Mouse (Mus musculus) hindbrain, embryonic 16.5 days (tissue): Measurements from ENCODE around the gene Togaram1. TPM values are rescaled to one million over a fixed set of nuclear protein-coding genes. Genes with fewer than 3 reads are reported as not detected.

Source experiments
- ATAC-seq: fragments of 200-750 bp; cut with Nextera tagmentation; 2 replicates; pipeline ENCODE4 v1.8.0; 2017; ENCODE audit warnings: moderate TSS enrichment, moderate library complexity
- H3K27ac ChIP-seq: fragments of 300-500 bp; sonication (generic); 2 replicates; pipeline ENCODE4 v1.5.1; 2014; ENCODE audit warnings: low read depth, mild to moderate bottlenecking, control low read depth, low read length, moderate library complexity
- H3K27me3 ChIP-seq: fragments of 300-500 bp; sonication (generic); replicated peaks from 2 replicates; pipeline ENCODE4 v1.6.1; 2014; ENCODE audit warnings: low read length; ENCODE audit not compliant: control insufficient read depth, insufficient read depth
- H3K36me3 ChIP-seq: fragments of 300-500 bp; sonication (generic); 2 replicates; pipeline ENCODE4 v1.6.1; 2014; ENCODE audit warnings: mild to moderate bottlenecking, low read length, moderate library complexity, mixed read lengths; ENCODE audit not compliant: control insufficient read depth, insufficient read depth
- H3K4me1 ChIP-seq: fragments of 300-500 bp; sonication (generic); 2 replicates; pipeline ENCODE4 v1.6.1; 2014; ENCODE audit warnings: low read depth, low read length; ENCODE audit not compliant: control insufficient read depth, insufficient read depth
- H3K4me2 ChIP-seq: fragments of 300-500 bp; sonication (generic); 2 replicates; pipeline ENCODE4 v1.6.1; 2014; ENCODE audit warnings: mild to moderate bottlenecking, low read length, control low read depth, moderate library complexity
- H3K4me3 ChIP-seq: fragments of 300-500 bp; sonication (generic); 2 replicates; pipeline ENCODE4 v1.5.1; 2014; ENCODE audit warnings: mild to moderate bottlenecking, low read length, control low read depth, moderate library complexity
- H3K9ac ChIP-seq: fragments of 300-500 bp; sonication (generic); 2 replicates; pipeline ENCODE4 v1.6.1; 2014; ENCODE audit warnings: low read depth, mild to moderate bottlenecking, control low read depth, low read length, moderate library complexity
- H3K9me3 ChIP-seq: fragments of 300-500 bp; sonication (generic); 2 replicates; pipeline ENCODE4 v1.6.1; 2014; ENCODE audit warnings: mild to moderate bottlenecking, low read length, moderate library complexity; ENCODE audit not compliant: control insufficient read depth
- WGBS: fragments of 180-500 bp; shearing (Covaris S2); extraction: QIAGEN DNeasy Blood & Tissue Kit; methylation state at CpG from one replicate; pipeline ENCODE4 v1.1.7; 2014; 5-methylcytosine and 5-hydroxymethylcytosine counted together
- polyA plus RNA-seq: library from polyadenylated mRNA; unstranded; fragments of >200 nt; fragmentation: Nextera tagmentation; extraction: Ambion mirVana; gene quantifications from 2 replicates; pipeline ENCODE4 v1.2.1, GENCODE M21; 2015

Gene Togaram1
- polyA plus RNA-seq, 1 experiment from 2014 or later: 20.7 TPM

DNA sequence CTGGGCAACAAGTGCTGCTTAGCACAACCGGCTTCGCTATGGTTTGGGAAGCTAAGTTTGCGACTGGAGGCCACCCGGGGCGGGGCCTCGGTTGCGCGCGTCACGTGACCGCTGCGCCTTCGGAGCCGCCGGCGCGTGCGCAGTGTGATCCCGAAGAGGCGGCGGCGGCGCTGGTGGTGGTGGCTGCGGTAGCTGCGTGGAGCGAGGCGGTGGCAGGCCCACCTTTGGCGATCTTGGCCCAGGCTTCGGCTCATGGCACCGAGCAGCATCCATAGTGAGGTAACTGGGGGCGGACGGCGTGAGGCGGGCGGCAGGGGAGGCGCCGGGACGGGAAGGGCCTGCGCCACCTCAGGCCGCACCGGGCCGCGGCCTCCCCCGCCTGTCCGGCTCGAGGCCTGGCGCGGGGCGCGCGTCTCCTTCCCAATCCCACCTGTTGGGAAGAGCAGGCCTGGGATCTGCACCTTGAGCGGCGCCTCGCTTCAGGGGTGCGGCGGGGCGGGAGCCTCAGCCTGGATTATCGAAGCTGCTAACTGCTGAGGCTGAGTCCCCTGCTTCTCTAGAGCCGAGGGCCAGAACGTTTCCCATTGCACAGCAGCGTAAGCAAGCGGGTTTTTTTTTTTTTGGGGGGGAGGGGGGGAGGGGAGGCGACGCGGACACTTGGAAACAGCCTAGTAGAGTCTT, 70.7 kb downstream of the Togaram1 start, which contains the start of gene Prpf39:
TSS of gene Prpf39 (plus strand) at position 144 of the 681 bp plus-strand sequence.
- Histone ChIP-seq H3K36me3 (no peaks in the 10 kb centered on the region), H3K4me2 (peak within 1 kb of the TSS; percentile 77), H3K4me1 (peaks cover 21% of the 10 kb centered on the region), H3K9ac (peak within 1 kb of the TSS; percentile 75), H3K4me3 (peak within 1 kb of the TSS; percentile 57), H3K27me3 (no peaks in the 10 kb centered on the region), H3K9me3 (no peaks in the 10 kb centered on the region), H3K27ac (peak within 1 kb of the TSS; percentile 88)
- under 1% methylated on average over 48 of the region's 65 CpGs for WGBS
- ATAC-seq: peak; percentile 94

DNA sequence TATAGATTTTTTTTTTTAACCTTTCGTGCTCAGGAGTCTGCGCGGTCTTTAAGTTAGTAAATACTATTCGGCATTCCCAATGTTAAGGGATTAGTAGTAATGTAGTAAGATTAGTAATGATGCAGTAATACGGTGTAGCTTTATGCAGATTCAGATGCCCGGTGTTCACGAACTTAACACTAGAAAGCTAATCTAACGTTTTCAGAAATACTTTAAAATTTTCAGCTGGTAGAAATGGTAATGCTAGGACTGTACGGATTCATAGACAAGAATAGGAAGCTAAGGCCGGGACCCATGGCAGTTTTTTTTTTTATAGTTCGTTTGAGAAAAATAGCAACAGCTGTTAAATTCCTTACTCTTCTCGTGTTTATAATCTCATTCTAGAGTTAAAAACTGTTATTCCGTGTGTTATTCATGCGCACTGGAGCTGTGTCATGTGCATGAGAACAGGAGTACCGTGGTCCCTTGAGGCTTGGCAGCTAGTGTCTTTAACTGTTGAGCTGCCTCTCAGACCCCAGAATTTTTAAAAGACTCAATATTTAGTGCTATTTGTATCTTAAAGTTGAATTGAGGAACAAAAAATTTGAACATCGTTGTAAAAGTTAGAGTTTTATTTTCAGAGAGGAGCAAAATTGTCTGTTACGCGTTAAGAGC, 71.4 kb downstream of the Togaram1 start:
- no peaks in the 10 kb centered on the region for H3K9me3 ChIP-seq
- H3K9ac ChIP-seq: peak overlapping the region; percentile 75
- H3K4me1 ChIP-seq: peaks cover 21% of the 10 kb centered on the region
- WGBS: 15% methylated on average over 18 of the region's 18 CpGs
- H3K27ac ChIP-seq: no peak overlapping the region
- H3K36me3 ChIP-seq: no peaks in the 10 kb centered on the region
- H3K4me2 ChIP-seq: peak overlapping the region; percentile 77
- H3K4me3 ChIP-seq: peak overlapping the region; percentile 57
- no peaks in the 10 kb centered on the region for H3K27me3 ChIP-seq
- ATAC-seq: peak; percentile 16

DNA sequence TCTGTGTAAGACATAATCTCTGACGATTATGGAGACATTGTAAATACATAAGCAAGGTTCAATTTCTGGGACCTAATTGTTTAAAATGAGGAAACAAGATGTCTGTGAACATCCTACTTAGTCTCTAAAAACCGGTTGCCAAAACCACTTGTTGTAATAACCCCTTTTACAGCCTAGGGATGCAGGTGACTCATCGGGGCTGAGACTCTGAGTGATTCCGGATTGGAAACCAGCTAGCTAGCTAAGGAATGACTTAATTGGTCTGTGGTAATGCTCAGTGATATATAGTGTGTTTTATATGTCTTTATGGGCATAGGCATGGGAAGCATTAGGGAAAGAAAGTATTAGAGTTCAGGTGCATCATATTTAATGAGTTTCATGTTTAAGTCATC, 71.9 kb downstream of the Togaram1 start:
- H3K9ac ChIP-seq: no peak overlapping the region
- peak overlapping the region; percentile 57 for H3K4me3 ChIP-seq
- peaks cover 21% of the 10 kb centered on the region for H3K4me1 ChIP-seq

DNA sequence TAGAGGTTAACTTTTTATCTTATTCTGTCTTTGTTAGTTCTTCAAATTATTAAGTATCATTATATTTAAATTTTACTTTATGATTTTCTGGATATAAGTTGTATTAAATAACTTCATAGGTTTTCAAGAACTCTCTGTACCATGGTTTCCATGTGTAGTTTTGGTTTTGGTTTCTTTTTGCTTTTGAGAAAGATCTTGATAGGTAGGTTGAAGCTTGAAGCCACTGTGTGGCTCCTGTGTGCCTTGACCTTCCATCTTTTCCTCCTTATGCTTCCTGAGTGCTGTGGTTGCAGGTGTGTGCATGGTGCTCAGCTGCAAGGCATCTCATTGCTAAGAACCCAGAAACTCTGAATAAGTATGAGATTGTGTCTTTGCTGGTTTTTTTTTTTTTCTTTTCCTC, 83.2 kb downstream of the Togaram1 start:
- ATAC-seq: no peak
- H3K36me3 ChIP-seq: peaks cover 14% of the 10 kb centered on the region; the same call in 1 of the 2 replicates
- H3K9me3 ChIP-seq: no peaks in the 10 kb centered on the region
- no peak overlapping the region for H3K9ac ChIP-seq
- no peak overlapping the region for H3K4me3 ChIP-seq
- H3K27ac ChIP-seq: no peak overlapping the region
- no peaks in the 10 kb centered on the region for H3K4me1 ChIP-seq
- H3K4me2 ChIP-seq: no peak overlapping the region
- no peaks in the 10 kb centered on the region for H3K27me3 ChIP-seq

More for the DNA sequence above, 71.9 kb downstream of the Togaram1 start:
- WGBS: 42% methylated on average over 4 of the region's 4 CpGs
- Histone ChIP-seq H3K27me3 (no peaks in the 10 kb centered on the region), H3K4me2 (peak overlapping the region; percentile 77), H3K9me3 (no peaks in the 10 kb centered on the region), H3K36me3 (no peaks in the 10 kb centered on the region), H3K27ac (no peak overlapping the region)
- no peak for ATAC-seq

DNA sequence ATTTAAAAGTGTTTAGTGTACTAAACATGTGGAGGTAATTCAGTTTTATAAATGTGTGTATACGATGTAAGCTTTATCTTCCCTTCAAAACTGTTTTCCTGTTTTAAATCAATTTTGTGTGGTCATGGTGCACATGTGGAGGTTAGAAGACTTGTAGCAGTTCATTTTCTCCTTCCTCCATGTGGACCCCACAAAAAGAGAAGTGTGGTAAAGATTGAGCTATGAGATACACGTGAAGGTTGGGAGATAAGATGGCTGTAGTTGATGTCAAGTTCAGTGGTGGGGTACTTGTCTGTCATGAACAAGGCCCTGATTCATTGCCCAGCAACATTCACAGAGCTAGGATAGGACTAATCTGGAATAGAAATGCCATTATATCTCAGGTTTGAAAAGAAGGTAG, 92.6 kb downstream of the Togaram1 start:
- ATAC-seq: no peak
- 84% methylated on average over 2 of the region's 2 CpGs for WGBS
- peaks cover 21% of the 10 kb centered on the region for H3K36me3 ChIP-seq
- no peak overlapping the region for H3K4me3 ChIP-seq
- no peaks in the 10 kb centered on the region for H3K9me3 ChIP-seq
- H3K4me1 ChIP-seq: no peaks in the 10 kb centered on the region
- no peaks in the 10 kb centered on the region for H3K27me3 ChIP-seq
- H3K27ac ChIP-seq: no peak overlapping the region
- no peak overlapping the region for H3K4me2 ChIP-seq
- H3K9ac ChIP-seq: no peak overlapping the region

DNA sequence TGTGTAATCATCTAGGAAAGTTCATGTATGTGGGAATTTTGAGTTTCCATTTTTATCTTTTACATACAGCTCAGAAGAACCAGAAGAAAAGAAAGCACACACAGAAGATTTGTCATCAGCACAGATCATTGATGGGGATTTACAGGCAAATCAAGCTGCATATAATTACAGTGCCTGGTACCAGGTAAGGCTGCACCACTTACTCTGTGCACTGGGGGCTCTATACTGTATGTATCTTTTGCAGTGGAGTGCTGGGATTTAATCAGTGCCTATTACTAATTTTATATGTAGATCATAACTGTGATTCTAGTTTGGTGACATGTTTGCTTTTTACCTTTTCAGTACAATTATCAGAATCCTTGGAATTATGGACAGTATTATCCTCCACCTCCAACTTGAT, 95.5 kb downstream of the Togaram1 start:
- Histone ChIP-seq H3K4me3 (no peak overlapping the region), H3K27me3 (no peaks in the 10 kb centered on the region), H3K9me3 (no peaks in the 10 kb centered on the region), H3K9ac (no peak overlapping the region), H3K36me3 (peaks cover 20% of the 10 kb centered on the region), H3K4me2 (no peak overlapping the region), H3K27ac (no peak overlapping the region), H3K4me1 (no peaks in the 10 kb centered on the region)
- no peak for ATAC-seq

DNA sequence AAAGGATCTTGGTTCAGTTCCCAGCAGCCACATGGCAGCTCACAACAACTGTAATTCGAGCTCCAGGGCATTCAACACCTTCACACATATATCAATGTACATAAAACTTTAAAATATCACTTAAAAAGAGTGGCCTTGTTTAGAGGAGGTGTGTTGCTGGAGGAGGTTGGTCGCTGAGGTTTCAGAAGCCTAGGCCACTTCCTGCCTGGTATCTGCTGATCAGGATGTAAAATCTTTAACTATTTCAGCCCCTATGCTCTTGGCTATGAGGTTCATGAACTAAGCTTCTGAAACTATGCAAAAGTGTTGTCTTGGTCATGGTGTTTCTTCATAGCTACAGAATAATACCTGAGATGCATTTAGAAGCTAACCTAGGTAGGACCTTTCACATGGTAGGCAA, 99.6 kb downstream of the Togaram1 start:
- Histone ChIP-seq H3K36me3 (peaks cover 27% of the 10 kb centered on the region), H3K9me3 (no peaks in the 10 kb centered on the region), H3K4me2 (no peak overlapping the region), H3K27me3 (no peaks in the 10 kb centered on the region), H3K27ac (no peak overlapping the region), H3K9ac (no peak overlapping the region), H3K4me1 (no peaks in the 10 kb centered on the region), H3K4me3 (no peak overlapping the region)
- 84% methylated on average over 2 of the region's 2 CpGs for WGBS
- ATAC-seq: no peak

DNA sequence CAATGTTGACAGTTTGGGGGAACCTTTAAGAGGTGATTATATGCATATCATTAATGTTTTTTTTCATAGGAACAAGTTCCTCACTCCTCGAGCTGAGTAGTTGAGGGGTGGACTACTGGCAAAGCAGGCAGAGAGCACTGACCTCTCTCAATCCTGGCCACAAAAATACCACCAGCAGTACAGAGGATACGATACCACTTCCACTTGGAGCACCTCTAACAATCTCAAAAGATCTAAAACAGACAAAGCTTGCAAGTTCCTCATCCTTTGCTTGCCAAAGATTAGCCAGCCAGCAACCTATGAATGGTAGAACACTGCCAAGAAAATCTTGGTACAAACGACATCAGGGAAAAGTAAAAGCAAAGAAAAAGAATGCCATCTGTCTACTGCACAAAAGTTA, 100.6 kb downstream of the Togaram1 start:
- Histone ChIP-seq H3K4me1 (no peaks in the 10 kb centered on the region), H3K27ac (no peak overlapping the region), H3K9me3 (no peaks in the 10 kb centered on the region), H3K4me3 (no peak overlapping the region), H3K4me2 (no peak overlapping the region), H3K9ac (no peak overlapping the region), H3K36me3 (peaks cover 21% of the 10 kb centered on the region), H3K27me3 (no peaks in the 10 kb centered on the region)
- no peak for ATAC-seq
- 63% methylated on average over 3 of the region's 3 CpGs for WGBS

DNA sequence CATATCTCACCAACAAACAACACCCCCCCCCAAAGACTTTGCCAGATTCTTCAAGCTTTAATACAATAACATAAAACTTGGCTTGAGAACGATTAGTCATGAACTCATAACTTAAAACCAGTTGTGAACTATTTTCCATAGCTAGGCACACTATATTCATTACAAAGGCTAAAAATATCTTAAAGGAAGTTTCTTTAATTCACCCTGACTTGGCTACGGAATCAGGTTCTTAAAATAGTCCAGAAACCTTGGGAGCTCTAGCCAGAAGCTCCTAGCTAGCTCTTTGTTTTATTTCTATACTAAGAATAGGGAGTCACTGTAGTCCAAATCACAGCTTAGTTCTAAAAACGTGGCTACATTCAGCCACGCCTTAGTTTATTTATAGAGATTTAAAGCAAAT, 102.8 kb downstream of the Togaram1 start:
- ATAC-seq: no peak
- no peak overlapping the region for H3K4me3 ChIP-seq
- H3K36me3 ChIP-seq: peaks cover 15% of the 10 kb centered on the region
- H3K9ac ChIP-seq: no peak overlapping the region
- H3K27ac ChIP-seq: no peak overlapping the region
- WGBS: 84% methylated on average over 4 of the region's 4 CpGs
- H3K9me3 ChIP-seq: no peaks in the 10 kb centered on the region
- H3K27me3 ChIP-seq: no peaks in the 10 kb centered on the region
- 0 out of 2 replicates have a peak, but pooled peaks cover 2% of the 10 kb centered on the region for H3K4me1 ChIP-seq
- no peak overlapping the region for H3K4me2 ChIP-seq
